Mouse (Mus musculus) liver, embryonic 16.5 days (tissue): ENCODE results near the gene Aktip. TPM values are rescaled to one million over a fixed set of nuclear protein-coding genes. Genes with fewer than 3 reads are reported as not detected.
A peak's percentile ranks its signal among the peaks of the same experiment; 100 is the strongest.

ENCODE experiments used
- ATAC-seq: fragments of 200-750 bp; cut with Nextera tagmentation; 2 replicates; pipeline ENCODE4 v1.8.0; 2017; ENCODE audit warnings: low read depth, mild to moderate bottlenecking, moderate number of reproducible peaks, moderate library complexity
- H3K27ac ChIP-seq: fragments of 300-500 bp; sonication (generic); 2 replicates; pipeline ENCODE4 v1.5.1; 2014; ENCODE audit warnings: mild to moderate bottlenecking, low read length
- H3K27me3 ChIP-seq: fragments of 300-500 bp; sonication (generic); 2 replicates; pipeline ENCODE4 v1.6.1; 2014; ENCODE audit warnings: low read depth, low read length, mixed read lengths; ENCODE audit not compliant: control insufficient read depth, insufficient read depth
- H3K36me3 ChIP-seq: fragments of 300-500 bp; sonication (generic); 2 replicates; pipeline ENCODE4 v1.6.1; 2014; ENCODE audit warnings: mild to moderate bottlenecking; ENCODE audit not compliant: control insufficient read depth, insufficient read depth
- H3K4me1 ChIP-seq: fragments of 300-500 bp; sonication (generic); 2 replicates; pipeline ENCODE4 v1.6.1; 2014; ENCODE audit warnings: low read depth, low read length, mixed read lengths; ENCODE audit not compliant: control insufficient read depth
- H3K4me2 ChIP-seq: fragments of 300-500 bp; sonication (generic); 2 replicates; pipeline ENCODE4 v1.6.1; 2014; ENCODE audit warnings: low read depth, low read length, mixed read lengths
- H3K4me3 ChIP-seq: fragments of 300-500 bp; sonication (generic); 2 replicates; pipeline ENCODE4 v1.5.1; 2014; ENCODE audit warnings: low read depth, mild to moderate bottlenecking, low read length
- H3K9ac ChIP-seq: fragments of 300-500 bp; sonication (generic); 2 replicates; pipeline ENCODE4 v1.6.1; 2014; ENCODE audit warnings: low read depth, low read length
- H3K9me3 ChIP-seq: fragments of 300-500 bp; sonication (generic); replicated peaks from 2 replicates; pipeline ENCODE4 v1.6.1; 2016; ENCODE audit warnings: low read length; ENCODE audit not compliant: control insufficient read depth
- WGBS: fragments of 180-500 bp; shearing (Covaris S2); extraction: QIAGEN DNeasy Blood & Tissue Kit; methylation state at CpG from one replicate; pipeline ENCODE4 v1.1.7; 2014; ENCODE audit not compliant: insufficient replicate concordance; 5-methylcytosine and 5-hydroxymethylcytosine counted together
- polyA plus RNA-seq: library from polyadenylated mRNA; unstranded; fragments of >200 nt; fragmentation: Nextera tagmentation; extraction: Ambion mirVana; gene quantifications from 2 replicates; pipeline ENCODE4 v1.2.1, GENCODE M21; 2015

Gene Aktip
- polyA plus RNA-seq, 1 experiment from 2014 or later: 7.7 TPM

DNA sequence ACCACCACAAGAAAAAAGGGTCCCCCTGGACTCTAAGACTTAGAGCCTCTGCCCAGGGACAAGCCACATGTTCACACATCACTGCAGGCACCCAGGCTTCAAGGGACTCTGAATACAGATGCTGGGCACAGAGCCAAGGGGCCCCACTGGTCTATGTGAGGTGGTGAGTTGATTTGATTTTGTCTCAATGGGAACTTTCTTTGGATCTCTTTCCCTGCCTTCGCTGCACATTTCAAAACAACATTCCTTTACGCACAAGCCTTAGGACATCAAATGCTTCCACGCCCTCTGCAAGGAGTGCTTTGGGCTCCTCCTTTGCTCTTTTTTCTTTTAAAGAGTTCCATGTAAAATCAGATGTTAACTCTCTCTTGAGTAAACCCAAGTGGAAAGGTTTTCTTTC is 1.7 kb downstream of the Aktip start:
- H3K9ac ChIP-seq: no peak overlapping the region
- no peak for ATAC-seq
- WGBS: 75% methylated on average over 3 of the region's 3 CpGs
- H3K4me1 ChIP-seq: no peaks in the 10 kb centered on the region
- H3K4me3 ChIP-seq: no peak overlapping the region
- H3K27me3 ChIP-seq: no peaks in the 10 kb centered on the region
- no peak overlapping the region for H3K27ac ChIP-seq
- H3K36me3 ChIP-seq: no peaks in the 10 kb centered on the region
- no peak overlapping the region for H3K4me2 ChIP-seq
- H3K9me3 ChIP-seq: no peaks in the 10 kb centered on the region

DNA sequence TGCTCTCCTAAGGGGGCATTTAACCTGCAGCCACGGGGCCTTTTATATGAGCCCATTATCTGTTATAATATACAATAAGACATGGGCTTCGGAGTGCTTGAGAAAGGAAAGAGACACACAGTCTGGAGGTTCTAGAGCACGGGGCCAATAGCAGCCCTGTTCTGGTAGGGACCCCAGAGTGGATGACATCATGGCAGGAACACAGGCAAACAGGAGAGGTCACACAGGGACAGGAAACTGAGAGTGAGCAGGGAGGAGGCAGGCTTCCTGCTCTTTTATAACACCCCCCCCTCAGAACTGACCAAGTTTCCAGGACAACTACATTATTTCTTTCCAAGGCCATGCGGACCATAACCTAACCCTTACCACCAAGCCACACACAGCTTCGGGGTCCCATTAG is 2.5 kb downstream of the Aktip start:
- WGBS: 62% methylated on average over 5 of the region's 5 CpGs
- H3K36me3 ChIP-seq: no peaks in the 10 kb centered on the region
- no peak for ATAC-seq
- no peak overlapping the region for H3K4me2 ChIP-seq
- H3K9me3 ChIP-seq: no peaks in the 10 kb centered on the region
- no peaks in the 10 kb centered on the region for H3K4me1 ChIP-seq
- no peak overlapping the region for H3K4me3 ChIP-seq
- no peaks in the 10 kb centered on the region for H3K27me3 ChIP-seq
- no peak overlapping the region for H3K9ac ChIP-seq
- H3K27ac ChIP-seq: no peak overlapping the region

DNA sequence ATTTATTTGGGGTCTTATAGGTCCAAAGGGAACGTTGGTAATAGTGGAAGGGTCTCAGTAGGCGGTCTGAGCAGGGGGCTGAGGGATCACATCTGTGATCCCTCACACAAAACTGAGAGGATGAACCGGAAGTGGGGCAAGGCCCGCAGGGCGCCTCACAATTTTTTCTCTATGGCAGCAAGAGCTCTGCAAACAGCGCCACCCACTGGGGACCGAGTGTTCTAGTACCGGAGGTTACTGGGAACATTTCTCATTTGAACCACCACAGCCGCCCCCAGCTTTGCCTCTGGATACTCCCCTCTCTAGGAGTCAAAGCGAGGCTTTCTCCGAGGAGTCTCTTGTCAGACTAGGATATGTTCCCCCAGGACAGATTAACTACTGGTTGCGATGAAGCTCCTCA is 3.1 kb downstream of the Aktip start:
- no peak for ATAC-seq
- Histone ChIP-seq H3K9me3 (no peaks in the 10 kb centered on the region), H3K9ac (no peak overlapping the region), H3K4me1 (no peaks in the 10 kb centered on the region), H3K4me2 (no peak overlapping the region), H3K4me3 (no peak overlapping the region), H3K27me3 (no peaks in the 10 kb centered on the region), H3K36me3 (no peaks in the 10 kb centered on the region), H3K27ac (no peak overlapping the region)
- 67% methylated on average over 12 of the region's 12 CpGs for WGBS

DNA sequence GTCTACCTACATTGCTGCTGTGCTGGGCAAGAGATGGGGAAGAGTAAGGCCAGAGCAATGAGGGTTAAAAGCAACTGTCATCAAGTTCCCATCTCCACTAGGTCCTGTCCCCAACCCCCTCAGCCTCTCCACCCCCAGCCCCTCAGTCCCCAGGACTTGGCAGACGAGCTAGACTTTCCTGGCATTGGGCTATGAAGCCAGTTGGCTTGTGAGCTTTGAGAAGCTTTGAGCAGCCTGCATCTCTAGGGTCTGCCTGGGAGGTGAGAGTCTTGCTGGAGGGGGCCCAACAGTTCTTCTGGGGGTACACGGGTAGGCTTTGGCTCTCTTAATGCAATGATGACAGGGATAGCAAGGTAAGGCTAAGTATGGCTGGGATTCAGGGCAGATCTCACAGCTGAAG is 5.7 kb downstream of the Aktip start:
- no peaks in the 10 kb centered on the region; the same call in 1 of the 2 replicates for H3K27me3 ChIP-seq
- WGBS: 49% methylated on average over 2 of the region's 2 CpGs
- ATAC-seq: no peak
- no peaks in the 10 kb centered on the region for H3K9me3 ChIP-seq
- no peak overlapping the region for H3K9ac ChIP-seq
- H3K4me3 ChIP-seq: no peak overlapping the region
- H3K36me3 ChIP-seq: no peaks in the 10 kb centered on the region
- H3K4me1 ChIP-seq: no peaks in the 10 kb centered on the region
- H3K4me2 ChIP-seq: no peak overlapping the region
- no peak overlapping the region for H3K27ac ChIP-seq

DNA sequence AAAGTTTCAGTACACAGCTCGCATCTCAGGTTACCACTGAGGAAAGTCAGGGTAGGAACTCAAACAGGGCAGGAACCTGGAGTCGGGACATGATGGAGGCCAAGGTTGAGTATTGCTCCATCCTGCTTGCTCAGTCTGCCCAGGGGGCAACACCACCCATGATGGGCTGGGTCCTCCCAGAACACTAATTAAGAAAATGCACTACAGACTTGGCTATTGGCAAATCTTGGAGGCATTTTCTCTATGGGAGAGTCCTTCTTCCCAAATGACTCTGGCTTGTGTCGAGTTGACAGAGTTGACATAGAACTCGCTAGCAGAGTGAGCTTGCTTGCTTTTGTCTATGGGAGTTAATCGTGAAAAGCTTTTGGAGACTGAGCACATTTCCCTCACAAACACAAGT is 6.8 kb downstream of the Aktip start:
- no peak overlapping the region for H3K9ac ChIP-seq
- no peak overlapping the region for H3K4me2 ChIP-seq
- H3K9me3 ChIP-seq: no peaks in the 10 kb centered on the region
- no peak overlapping the region for H3K27ac ChIP-seq
- ATAC-seq: no peak
- no peak overlapping the region for H3K4me3 ChIP-seq
- H3K4me1 ChIP-seq: no peaks in the 10 kb centered on the region
- H3K36me3 ChIP-seq: no peaks in the 10 kb centered on the region
- no peaks in the 10 kb centered on the region; the same call in 1 of the 2 replicates for H3K27me3 ChIP-seq
- 59% methylated on average over 5 of the region's 5 CpGs for WGBS

DNA sequence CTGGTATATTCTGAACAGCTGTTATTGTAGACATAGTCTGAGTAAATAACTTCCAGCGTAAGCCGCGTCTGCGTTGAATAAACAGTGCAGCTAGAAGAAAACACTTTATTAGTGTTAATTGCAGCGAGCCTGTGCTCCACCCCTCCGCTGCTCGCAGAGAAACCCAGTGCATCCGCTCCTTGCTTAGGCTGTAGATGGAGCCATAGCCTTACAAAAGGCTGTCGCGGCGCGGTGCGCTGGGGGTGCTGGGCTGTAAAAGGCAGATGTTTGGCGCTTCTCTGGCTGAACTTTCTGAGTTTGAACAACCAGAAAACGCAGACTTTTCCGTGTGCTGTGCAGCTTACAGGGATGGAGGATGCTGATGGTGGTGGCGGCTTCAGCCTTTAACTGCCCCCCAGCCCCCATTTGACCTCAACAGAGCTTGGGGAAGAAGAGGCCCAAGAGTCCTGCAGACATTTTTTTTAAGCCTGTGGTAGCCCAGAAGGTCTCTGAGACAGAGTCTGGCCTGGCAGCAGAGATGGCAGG is 8.9 kb downstream of the Aktip start:
- H3K4me3 ChIP-seq: no peak overlapping the region
- no peaks in the 10 kb centered on the region for H3K9me3 ChIP-seq
- no peak overlapping the region for H3K4me2 ChIP-seq
- peak; percentile 51; the same call in 1 of the 2 replicates for ATAC-seq
- H3K9ac ChIP-seq: no peak overlapping the region
- no peaks in the 10 kb centered on the region for H3K36me3 ChIP-seq
- H3K4me1 ChIP-seq: no peaks in the 10 kb centered on the region
- no peaks in the 10 kb centered on the region; the same call in 1 of the 2 replicates for H3K27me3 ChIP-seq
- H3K27ac ChIP-seq: no peak overlapping the region
- WGBS: 6% methylated on average over 17 of the region's 17 CpGs

DNA sequence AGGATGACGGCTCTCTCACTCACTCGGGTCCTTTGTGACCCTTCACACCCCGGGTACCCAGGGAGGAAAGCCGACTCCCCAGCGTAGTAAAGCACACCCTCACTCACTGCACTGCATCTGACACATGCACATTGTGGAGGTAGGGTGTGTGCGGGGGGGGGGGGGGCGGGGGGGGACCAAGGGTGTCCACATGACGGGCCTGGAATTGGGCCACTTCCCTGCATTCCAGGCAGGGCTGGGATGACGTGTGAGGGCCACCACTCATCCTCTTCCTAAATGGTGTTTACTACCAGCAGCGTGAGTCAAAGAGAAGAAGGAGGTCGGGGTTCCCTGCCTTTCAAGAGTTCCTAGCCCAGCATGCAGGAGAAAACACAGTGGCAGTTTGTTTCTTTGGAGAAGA is 11.6 kb downstream of the Aktip start:
- no peaks in the 10 kb centered on the region for H3K4me1 ChIP-seq
- no peak for ATAC-seq
- H3K9ac ChIP-seq: no peak overlapping the region
- no peak overlapping the region for H3K4me3 ChIP-seq
- H3K27me3 ChIP-seq: no peaks in the 10 kb centered on the region; the same call in 1 of the 2 replicates
- no peak overlapping the region for H3K27ac ChIP-seq
- H3K9me3 ChIP-seq: no peaks in the 10 kb centered on the region
- WGBS: 61% methylated on average over 10 of the region's 11 CpGs
- H3K36me3 ChIP-seq: no peaks in the 10 kb centered on the region
- no peak overlapping the region for H3K4me2 ChIP-seq

DNA sequence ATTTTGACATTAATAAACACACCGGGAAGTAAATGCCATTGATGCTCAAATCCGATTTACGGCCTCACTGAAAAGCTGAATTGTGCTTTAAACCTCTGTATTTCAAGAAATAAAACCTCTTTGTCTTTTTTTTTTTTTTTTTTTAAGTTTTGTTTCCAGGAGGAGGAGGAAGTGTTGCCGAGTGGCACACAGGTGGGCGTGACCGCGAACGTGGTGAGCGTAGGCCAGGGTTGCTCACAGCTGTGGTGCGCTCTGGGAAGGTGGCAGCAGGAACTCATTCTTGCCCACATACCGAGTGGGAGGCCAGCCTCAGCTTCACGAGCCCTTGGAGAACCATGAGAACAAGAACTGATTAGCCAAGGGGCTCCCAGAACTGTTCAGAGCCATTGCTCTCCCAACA is 13.4 kb downstream of the Aktip start:
- H3K27me3 ChIP-seq: no peaks in the 10 kb centered on the region; the same call in 1 of the 2 replicates
- H3K27ac ChIP-seq: no peak overlapping the region
- no peak overlapping the region for H3K9ac ChIP-seq
- no peaks in the 10 kb centered on the region for H3K4me1 ChIP-seq
- H3K36me3 ChIP-seq: no peaks in the 10 kb centered on the region
- H3K9me3 ChIP-seq: no peaks in the 10 kb centered on the region
- WGBS: 61% methylated on average over 12 of the region's 12 CpGs
- no peak overlapping the region for H3K4me3 ChIP-seq
- no peak for ATAC-seq
- H3K4me2 ChIP-seq: no peak overlapping the region

DNA sequence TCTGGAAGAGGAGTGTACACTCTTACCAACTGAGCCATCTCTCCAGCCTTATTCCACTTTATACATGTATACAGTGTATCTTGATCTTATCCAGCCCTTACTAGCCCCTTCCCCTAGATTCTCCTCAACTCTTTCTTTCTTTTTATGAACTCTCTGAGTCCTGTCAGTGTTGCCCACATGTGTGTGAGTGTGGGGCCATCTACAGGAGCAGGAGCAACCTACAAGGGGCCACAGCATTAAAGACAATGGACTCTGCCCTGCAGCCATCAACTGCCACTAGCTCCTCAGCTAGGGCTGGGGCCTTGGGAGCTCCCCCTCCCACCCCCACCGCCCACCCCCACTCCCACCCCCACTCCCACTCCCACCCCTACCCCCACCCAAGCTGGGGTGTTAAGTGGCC is 22.1 kb downstream of the Aktip start:
- Histone ChIP-seq H3K27me3 (no peaks in the 10 kb centered on the region), H3K36me3 (no peaks in the 10 kb centered on the region), H3K9me3 (no peaks in the 10 kb centered on the region), H3K4me2 (no peak overlapping the region), H3K27ac (no peak overlapping the region), H3K4me3 (no peak overlapping the region), H3K4me1 (no peaks in the 10 kb centered on the region), H3K9ac (no peak overlapping the region)
- 13% methylated on average over 1 of the region's 1 CpGs for WGBS
- ATAC-seq: no peak
